Mouse (Mus musculus): Measurements from ENCODE around the gene Slc25a35.

DNA sequence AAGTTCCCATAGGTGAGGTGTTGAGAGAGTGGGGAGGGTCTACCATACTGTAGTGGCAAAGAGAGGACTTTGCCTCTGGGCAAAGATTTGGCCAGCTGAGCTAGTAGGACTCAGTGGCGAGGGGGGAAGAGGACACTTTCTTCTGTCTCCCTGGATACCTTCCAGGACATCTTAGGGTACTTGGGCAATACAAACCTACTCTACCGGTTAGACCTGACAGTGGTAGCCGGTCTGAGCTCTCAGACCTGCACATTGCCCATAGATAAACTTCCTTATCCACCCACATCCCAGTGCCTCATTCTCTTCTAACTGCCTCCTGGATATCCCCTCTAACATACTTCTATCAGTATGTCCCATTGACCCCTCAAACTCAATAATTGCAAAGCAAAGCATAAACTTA lies 13.0 kb downstream of the Slc25a35 start:
- TF ChIP-seq CTCF (IDR thresholded peaks at IDR 0.05) (no peak), EP300 (IDR thresholded peaks at IDR 0.05) (no peak)

Data from lung, postnatal 0 days (tissue).